Mouse (Mus musculus): ENCODE measurements around the gene Dysf. TPM values are rescaled to one million over a fixed set of nuclear protein-coding genes. Genes with fewer than 3 reads are reported as not detected.

The Dysf gene
- polyA plus RNA-seq, 1 experiment from 2014 or later = 2.4 TPM

DNA sequence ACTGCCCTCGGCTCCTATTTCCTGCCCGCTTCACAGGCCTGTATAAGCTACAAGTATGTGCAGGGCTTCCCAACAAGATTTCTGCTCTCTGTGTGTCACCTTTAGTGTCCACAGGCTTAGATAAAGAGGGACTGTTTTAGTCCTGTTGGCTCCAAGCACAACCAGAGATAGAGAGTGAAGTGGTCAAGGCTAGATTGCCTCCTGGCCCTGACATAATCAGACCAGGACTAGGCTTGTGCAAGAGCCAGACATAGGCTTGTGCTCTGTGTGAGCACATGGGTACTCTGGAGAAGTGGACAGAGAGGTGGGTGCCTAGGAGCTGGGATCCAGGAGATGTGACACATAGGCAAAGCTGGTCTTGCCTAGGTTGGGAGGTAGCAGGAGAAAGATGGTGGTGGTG lies 146.1 kb downstream of the Dysf start:
- Histone ChIP-seq H3K27ac (ENCODE audit: low read depth, low read length) (no peak overlapping the region), H3K4me3 (ENCODE audit: low read depth, low read length) (no peak overlapping the region), H3K27me3 (ENCODE audit: control insufficient read depth, insufficient read depth, low read length) (no peaks in the 10 kb centered on the region), H3K9me3 (ENCODE audit: control insufficient read depth, low read length) (no peaks in the 10 kb centered on the region), H3K4me1 (ENCODE audit: control insufficient read depth, insufficient read depth, low read length) (no peaks in the 10 kb centered on the region), H3K36me3 (ENCODE audit: control insufficient read depth, insufficient read depth, low read length) (no peaks in the 10 kb centered on the region), H3K4me2 (no peak overlapping the region), H3K9ac (ENCODE audit: low read length) (no peak overlapping the region)
- ATAC-seq (ENCODE audit: low FRiP score) = no peak
- no peak for DNase-seq (ENCODE audit: low spot score, missing footprints)
- WGBS = 91% methylated on average over 2 of the region's 2 CpGs

DNA sequence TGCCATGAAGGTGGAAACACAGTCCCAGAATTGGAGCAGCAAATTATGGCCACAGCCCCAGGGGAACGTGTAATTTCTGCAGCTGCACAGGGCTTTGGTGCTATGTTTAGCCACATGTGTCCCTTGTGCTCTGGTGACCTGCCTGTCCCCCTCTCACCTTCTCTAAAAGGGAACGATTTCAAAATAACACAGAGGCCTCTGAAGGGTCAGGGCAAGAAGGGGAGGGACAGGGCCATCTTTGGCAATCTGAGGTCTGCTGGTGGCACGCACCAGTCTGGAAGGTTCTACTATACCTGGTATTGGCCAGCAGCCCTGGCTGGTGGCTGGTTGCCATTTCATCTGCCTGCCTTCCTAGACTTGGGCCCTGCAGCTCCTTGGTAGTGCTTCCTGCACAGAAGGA lies 147.4 kb downstream of the Dysf start:
- H3K27ac ChIP-seq (ENCODE audit: low read depth, low read length) = no peak overlapping the region
- H3K4me3 ChIP-seq (ENCODE audit: low read depth, low read length) = no peak overlapping the region
- no peak overlapping the region for H3K4me2 ChIP-seq
- H3K27me3 ChIP-seq (ENCODE audit: control insufficient read depth, insufficient read depth, low read length) = no peaks in the 10 kb centered on the region
- DNase-seq (ENCODE audit: low spot score, missing footprints) = no peak
- 81% methylated on average over 3 of the region's 3 CpGs for WGBS
- no peak for ATAC-seq (ENCODE audit: low FRiP score)
- H3K4me1 ChIP-seq (ENCODE audit: control insufficient read depth, insufficient read depth, low read length) = no peaks in the 10 kb centered on the region
- H3K36me3 ChIP-seq (ENCODE audit: control insufficient read depth, insufficient read depth, low read length) = no peaks in the 10 kb centered on the region
- no peak overlapping the region for H3K9ac ChIP-seq (ENCODE audit: low read length)
- H3K9me3 ChIP-seq (ENCODE audit: control insufficient read depth, low read length) = no peaks in the 10 kb centered on the region

DNA sequence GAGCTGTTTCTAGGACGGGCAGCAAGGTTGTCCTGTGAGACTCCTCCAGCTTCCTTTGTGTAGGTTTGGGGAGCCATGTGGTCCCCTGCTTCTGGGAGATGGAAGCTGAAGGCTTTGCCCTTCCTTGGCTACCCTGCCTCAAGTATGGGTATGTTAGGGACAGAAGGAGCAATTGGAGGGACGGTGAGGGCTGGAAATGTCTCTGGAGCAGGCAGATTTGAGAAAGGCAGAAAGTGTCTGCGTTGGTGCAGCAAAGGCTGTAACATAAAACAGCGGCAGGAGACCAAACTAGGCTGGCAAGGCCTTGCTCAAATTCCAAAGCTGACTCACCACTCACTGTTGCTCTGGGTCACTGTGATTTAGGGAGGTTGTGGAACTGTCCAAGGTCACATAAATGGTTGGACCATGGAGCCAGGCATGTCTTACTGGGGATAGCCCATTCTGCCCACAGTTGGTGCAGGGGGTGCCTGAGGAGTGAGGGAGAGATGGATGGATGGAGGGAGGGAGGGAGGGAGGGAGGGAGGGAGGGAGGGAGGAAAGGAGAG lies 148.2 kb downstream of the Dysf start:
- Histone ChIP-seq H3K9me3 (ENCODE audit: control insufficient read depth, low read length) (no peaks in the 10 kb centered on the region), H3K4me2 (no peak overlapping the region), H3K27ac (ENCODE audit: low read depth, low read length) (no peak overlapping the region), H3K4me3 (ENCODE audit: low read depth, low read length) (no peak overlapping the region), H3K4me1 (ENCODE audit: control insufficient read depth, insufficient read depth, low read length) (no peaks in the 10 kb centered on the region), H3K36me3 (ENCODE audit: control insufficient read depth, insufficient read depth, low read length) (no peaks in the 10 kb centered on the region), H3K9ac (ENCODE audit: low read length) (no peak overlapping the region), H3K27me3 (ENCODE audit: control insufficient read depth, insufficient read depth, low read length) (no peaks in the 10 kb centered on the region)
- ATAC-seq (ENCODE audit: low FRiP score) (no peak), DNase-seq (ENCODE audit: low spot score, missing footprints) (no peak)
- 66% methylated on average over 4 of the region's 4 CpGs for WGBS

DNA sequence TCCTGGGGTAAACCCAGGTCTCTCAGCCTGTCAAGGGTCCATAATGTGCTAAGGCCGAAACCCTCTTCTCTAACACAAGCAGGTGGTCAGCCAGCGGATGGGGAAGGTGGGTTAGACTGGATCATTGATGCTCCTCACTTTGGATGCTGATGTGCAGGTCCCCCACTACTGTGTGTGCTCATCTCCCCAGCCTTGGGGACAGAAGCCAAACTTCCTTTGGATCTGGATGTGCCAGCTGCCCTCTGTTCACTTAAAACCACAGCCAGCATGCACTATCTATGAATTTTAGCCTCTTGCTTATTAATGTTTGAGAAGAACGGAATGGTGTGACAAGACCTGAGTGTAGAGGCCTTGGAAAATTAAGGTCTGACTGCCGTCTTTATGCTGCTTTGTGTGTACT lies 150.7 kb downstream of the Dysf start:
- no peaks in the 10 kb centered on the region for H3K36me3 ChIP-seq (ENCODE audit: control insufficient read depth, insufficient read depth, low read length)
- H3K4me1 ChIP-seq (ENCODE audit: control insufficient read depth, insufficient read depth, low read length) = no peaks in the 10 kb centered on the region
- H3K4me2 ChIP-seq = no peak overlapping the region
- 87% methylated on average over 4 of the region's 4 CpGs for WGBS
- H3K9me3 ChIP-seq (ENCODE audit: control insufficient read depth, low read length) = no peaks in the 10 kb centered on the region
- H3K27ac ChIP-seq (ENCODE audit: low read depth, low read length) = no peak overlapping the region
- no peak overlapping the region for H3K9ac ChIP-seq (ENCODE audit: low read length)
- H3K27me3 ChIP-seq (ENCODE audit: control insufficient read depth, insufficient read depth, low read length) = no peaks in the 10 kb centered on the region
- ATAC-seq (ENCODE audit: low FRiP score) (no peak), DNase-seq (ENCODE audit: low spot score, missing footprints) (peak; percentile 17)
- no peak overlapping the region for H3K4me3 ChIP-seq (ENCODE audit: low read depth, low read length)

DNA sequence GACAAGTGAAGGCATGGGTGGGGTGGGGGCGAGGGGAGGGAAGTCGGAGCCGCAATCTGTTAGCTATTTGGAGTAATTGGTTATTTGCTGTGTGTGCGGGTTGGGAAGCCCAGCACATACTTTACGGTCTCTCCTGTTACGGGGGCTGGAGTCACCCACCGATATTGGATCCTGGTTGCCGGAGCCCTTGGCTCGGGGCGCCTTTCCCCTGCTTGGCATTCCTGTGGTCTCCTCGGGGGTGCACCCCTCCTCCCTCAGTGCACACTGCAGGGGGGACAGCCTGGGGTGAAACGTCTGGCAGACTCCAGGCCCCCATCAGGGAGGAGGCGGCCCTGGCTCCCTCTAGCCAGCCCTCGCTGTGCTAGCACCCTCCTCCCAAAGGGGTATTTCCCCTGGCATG lies 159.2 kb downstream of the Dysf start:
- H3K27me3 ChIP-seq (ENCODE audit: control insufficient read depth, insufficient read depth, low read length) = no peaks in the 10 kb centered on the region
- no peaks in the 10 kb centered on the region for H3K36me3 ChIP-seq (ENCODE audit: control insufficient read depth, insufficient read depth, low read length)
- WGBS = 85% methylated on average over 14 of the region's 14 CpGs
- H3K4me3 ChIP-seq (ENCODE audit: low read depth, low read length) = no peak overlapping the region
- ATAC-seq (ENCODE audit: low FRiP score) (no peak), DNase-seq (ENCODE audit: low spot score, missing footprints) (no peak)
- H3K4me1 ChIP-seq (ENCODE audit: control insufficient read depth, insufficient read depth, low read length) = no peaks in the 10 kb centered on the region
- no peaks in the 10 kb centered on the region for H3K9me3 ChIP-seq (ENCODE audit: control insufficient read depth, low read length)
- H3K9ac ChIP-seq (ENCODE audit: low read length) = no peak overlapping the region
- H3K27ac ChIP-seq (ENCODE audit: low read depth, low read length) = no peak overlapping the region
- no peak overlapping the region for H3K4me2 ChIP-seq

DNA sequence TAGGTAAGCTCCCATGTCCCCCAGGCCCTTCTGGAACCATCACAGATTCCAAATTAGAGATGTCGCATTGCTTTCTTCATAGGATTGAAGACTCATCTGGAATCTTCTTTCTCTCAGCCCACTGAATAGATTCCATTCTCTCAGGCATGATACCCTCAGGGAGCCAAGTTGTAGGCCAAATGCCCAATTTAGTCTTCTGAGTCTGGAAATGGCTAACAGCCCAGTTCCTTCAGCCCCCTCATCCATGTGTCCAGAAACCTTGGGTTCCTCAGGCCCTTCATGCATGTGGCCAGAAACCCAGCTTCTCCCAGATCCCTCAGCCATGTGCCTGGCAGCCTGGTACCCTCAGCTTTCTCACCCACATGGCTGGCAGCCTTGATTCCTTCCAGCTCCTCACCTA lies 160.2 kb downstream of the Dysf start:
- Histone ChIP-seq H3K9me3 (ENCODE audit: control insufficient read depth, low read length) (no peaks in the 10 kb centered on the region), H3K27me3 (ENCODE audit: control insufficient read depth, insufficient read depth, low read length) (no peaks in the 10 kb centered on the region), H3K4me2 (no peak overlapping the region), H3K9ac (ENCODE audit: low read length) (no peak overlapping the region), H3K27ac (ENCODE audit: low read depth, low read length) (no peak overlapping the region), H3K4me3 (ENCODE audit: low read depth, low read length) (no peak overlapping the region), H3K36me3 (ENCODE audit: control insufficient read depth, insufficient read depth, low read length) (no peaks in the 10 kb centered on the region), H3K4me1 (ENCODE audit: control insufficient read depth, insufficient read depth, low read length) (no peaks in the 10 kb centered on the region)
- WGBS = 97% methylated on average over 1 of the region's 1 CpGs
- ATAC-seq (ENCODE audit: low FRiP score) (no peak), DNase-seq (ENCODE audit: low spot score, missing footprints) (no peak)

DNA sequence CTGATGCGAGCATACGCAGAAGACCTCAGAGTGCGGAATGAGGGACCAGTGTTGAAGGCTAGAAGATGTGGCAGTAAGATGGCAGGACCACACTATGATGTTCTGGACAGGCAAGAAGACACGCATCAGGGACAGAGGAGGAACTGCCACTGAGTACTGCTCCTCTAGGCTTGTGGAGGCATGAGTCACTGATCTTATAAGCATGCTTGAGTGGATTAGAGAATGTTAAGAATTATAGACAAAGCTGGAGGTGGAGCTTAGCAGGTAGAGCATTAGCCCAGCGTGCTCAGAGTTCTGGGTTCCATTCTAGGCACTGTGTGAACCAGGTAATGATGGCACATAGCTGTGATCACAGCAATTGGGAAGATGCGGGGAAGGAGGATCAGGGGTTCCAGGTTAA lies 165.2 kb downstream of the Dysf start:
- H3K36me3 ChIP-seq (ENCODE audit: control insufficient read depth, insufficient read depth, low read length) = no peaks in the 10 kb centered on the region
- DNase-seq (ENCODE audit: low spot score, missing footprints) (no peak), ATAC-seq (ENCODE audit: low FRiP score) (no peak)
- H3K4me2 ChIP-seq = no peak overlapping the region
- no peak overlapping the region for H3K27ac ChIP-seq (ENCODE audit: low read depth, low read length)
- H3K4me1 ChIP-seq (ENCODE audit: control insufficient read depth, insufficient read depth, low read length) = no peaks in the 10 kb centered on the region
- no peak overlapping the region for H3K4me3 ChIP-seq (ENCODE audit: low read depth, low read length)
- 92% methylated on average over 6 of the region's 6 CpGs for WGBS
- H3K9me3 ChIP-seq (ENCODE audit: control insufficient read depth, low read length) = no peaks in the 10 kb centered on the region
- no peaks in the 10 kb centered on the region for H3K27me3 ChIP-seq (ENCODE audit: control insufficient read depth, insufficient read depth, low read length)
- H3K9ac ChIP-seq (ENCODE audit: low read length) = no peak overlapping the region

DNA sequence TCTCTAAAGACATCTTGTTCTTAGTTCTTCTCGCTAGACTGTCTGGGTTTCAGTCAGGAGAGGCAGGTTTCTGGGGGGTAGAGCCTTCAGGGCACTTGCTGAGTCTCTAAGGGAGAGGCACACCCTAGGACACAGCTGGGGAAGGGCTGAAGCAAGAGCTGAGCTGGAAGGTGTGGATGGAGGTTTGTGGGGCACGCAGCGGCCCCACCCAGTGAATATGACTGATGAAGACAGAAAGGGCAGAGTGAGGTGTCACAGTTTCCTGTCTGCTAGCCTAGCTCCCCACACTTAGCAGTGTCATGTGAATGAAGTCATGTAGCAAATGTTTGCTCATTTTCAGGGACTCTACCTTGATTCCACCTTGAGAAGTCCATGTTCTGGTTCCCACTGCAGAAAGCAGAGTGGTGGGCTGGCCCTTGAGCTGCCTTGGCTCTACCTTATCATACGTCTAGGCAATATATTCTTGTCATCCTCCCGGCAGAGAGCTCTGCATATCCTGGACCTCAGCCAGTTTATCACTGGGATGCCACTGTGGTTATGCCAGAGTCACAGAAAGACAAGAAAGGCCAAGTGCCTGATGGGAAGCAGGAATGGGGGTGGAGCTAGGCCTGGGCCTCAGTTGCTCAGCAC lies 170.5 kb downstream of the Dysf start:
- H3K4me2 ChIP-seq = no peak overlapping the region
- no peaks in the 10 kb centered on the region for H3K27me3 ChIP-seq (ENCODE audit: control insufficient read depth, insufficient read depth, low read length)
- H3K9me3 ChIP-seq (ENCODE audit: control insufficient read depth, low read length) = no peaks in the 10 kb centered on the region
- WGBS = 85% methylated on average over 5 of the region's 5 CpGs
- DNase-seq (ENCODE audit: low spot score, missing footprints) = no peak
- no peak overlapping the region for H3K4me3 ChIP-seq (ENCODE audit: low read depth, low read length)
- H3K9ac ChIP-seq (ENCODE audit: low read length) = no peak overlapping the region
- ATAC-seq (ENCODE audit: low FRiP score) = no peak
- H3K36me3 ChIP-seq (ENCODE audit: control insufficient read depth, insufficient read depth, low read length) = no peaks in the 10 kb centered on the region
- H3K4me1 ChIP-seq (ENCODE audit: control insufficient read depth, insufficient read depth, low read length) = no peaks in the 10 kb centered on the region
- H3K27ac ChIP-seq (ENCODE audit: low read depth, low read length) = no peak overlapping the region

DNA sequence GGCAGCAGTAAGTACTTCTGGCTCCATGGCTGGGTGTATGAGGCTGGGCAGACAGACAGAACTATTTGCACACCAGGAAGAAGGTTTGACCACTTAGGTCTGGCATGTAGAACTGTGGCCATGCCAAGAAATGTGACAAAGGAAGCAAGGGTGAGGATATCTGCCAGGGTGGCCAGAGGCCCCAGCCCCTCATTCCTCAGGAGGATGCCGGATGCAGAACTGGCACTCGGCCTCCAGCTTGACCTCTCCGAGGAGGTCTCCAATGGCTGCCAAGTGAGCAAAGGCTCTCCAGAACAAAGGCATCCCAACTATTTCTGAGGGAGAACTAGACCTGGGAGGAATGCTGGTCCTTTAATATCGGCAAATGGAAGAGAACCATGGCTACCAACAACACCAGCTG lies 173.1 kb downstream of the Dysf start:
- Histone ChIP-seq H3K9me3 (ENCODE audit: control insufficient read depth, low read length) (no peaks in the 10 kb centered on the region), H3K4me3 (ENCODE audit: low read depth, low read length) (no peak overlapping the region), H3K9ac (ENCODE audit: low read length) (no peak overlapping the region), H3K4me1 (ENCODE audit: control insufficient read depth, insufficient read depth, low read length) (no peaks in the 10 kb centered on the region), H3K27me3 (ENCODE audit: control insufficient read depth, insufficient read depth, low read length) (no peaks in the 10 kb centered on the region), H3K4me2 (no peak overlapping the region), H3K36me3 (ENCODE audit: control insufficient read depth, insufficient read depth, low read length) (no peaks in the 10 kb centered on the region), H3K27ac (ENCODE audit: low read depth, low read length) (no peak overlapping the region)
- WGBS = 50% methylated on average over 4 of the region's 4 CpGs
- DNase-seq (ENCODE audit: low spot score, missing footprints) = no peak
- ATAC-seq (ENCODE audit: low FRiP score) = no peak
